Mouse (Mus musculus): ENCODE measurements around the gene Scaf4.
"Not testable (repeated sequence)": the region's sequence is repeated elsewhere in the genome, so short reads cannot be mapped to it uniquely, and the experiment has no call there.

Gene Scaf4

DNA sequence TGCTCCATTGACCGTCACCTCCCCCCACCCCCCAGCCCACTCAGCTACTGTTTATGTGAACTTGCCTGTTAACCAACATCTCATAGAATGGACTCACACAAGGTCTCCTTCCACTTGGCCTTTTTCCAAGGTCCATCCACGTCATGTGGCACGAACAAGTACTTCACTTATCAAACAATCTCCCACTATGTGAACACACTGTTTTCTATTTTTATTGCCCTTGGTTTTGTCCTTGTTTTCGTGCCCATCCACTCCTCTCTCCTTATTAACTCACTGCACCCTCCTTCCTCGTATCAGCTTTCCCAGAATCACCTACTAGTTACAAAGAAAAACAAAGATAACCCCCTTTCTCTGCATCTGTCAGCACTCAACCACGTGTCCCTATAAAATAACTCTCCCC lies 49.7 kb downstream of the Scaf4 start:
- DNase-seq (ENCODE audit: low spot score) = no peak

DNA sequence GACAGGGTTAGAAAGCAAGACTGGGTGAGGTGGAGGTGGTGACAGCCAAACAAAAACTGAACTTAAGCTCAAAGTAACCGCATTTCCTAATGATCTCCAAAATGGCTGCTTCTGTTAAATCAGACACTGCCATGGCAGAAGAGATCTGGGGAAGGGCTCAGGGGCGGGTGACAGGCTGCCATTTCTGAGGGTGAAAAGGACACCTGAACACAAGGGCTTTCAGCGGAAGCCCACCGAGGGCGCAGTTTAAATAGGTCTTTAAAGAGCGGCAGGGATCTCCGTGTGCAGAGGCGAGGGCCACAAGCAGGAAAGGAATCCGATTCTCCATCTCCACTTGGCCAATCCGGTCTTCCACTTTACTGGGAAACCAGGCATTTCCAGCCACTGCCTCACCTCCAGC lies 50.6 kb downstream of the Scaf4 start:
- DNase-seq (ENCODE audit: low spot score) = no peak

DNA sequence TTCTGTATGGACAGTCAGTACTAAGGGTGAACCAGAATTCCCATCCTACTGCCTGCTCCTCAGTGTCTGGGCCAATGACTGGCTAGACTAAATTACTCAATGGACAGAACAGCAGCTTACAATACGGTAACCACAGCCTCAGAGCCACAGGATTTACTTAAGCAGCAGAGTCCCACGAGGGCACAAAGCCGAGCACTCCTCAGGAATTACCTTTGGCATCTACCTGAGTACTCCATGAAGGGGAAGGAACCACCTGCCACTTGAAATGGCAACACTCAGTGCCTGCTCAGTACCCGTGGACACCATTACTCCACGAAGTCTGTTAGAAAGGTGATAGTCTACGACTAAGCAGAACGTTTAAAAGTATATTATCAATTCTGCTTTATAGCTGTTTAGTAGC lies 53.0 kb downstream of the Scaf4 start:
- DNase-seq (ENCODE audit: low spot score) = no peak

DNA sequence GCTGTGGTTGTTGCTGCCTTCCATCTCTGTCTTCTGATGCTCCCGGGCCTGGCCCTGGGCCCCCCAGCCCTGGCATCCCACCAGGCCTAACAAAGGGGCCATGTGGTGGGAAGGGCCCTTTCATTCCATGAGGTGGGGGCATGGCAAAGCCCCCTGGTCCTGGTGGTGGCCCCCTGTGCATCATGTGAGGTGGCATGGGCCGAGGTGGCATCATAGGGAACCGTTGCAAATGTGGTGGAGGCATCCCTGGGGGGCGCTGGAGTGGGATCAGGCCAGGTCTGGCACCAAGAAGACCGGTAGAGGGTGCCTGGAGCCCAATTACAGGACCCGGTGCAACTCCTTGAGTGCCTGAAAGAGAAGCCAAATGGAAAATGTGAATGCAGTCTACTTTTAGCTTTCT lies 54.4 kb downstream of the Scaf4 start:
- no peak for DNase-seq (ENCODE audit: low spot score)

DNA sequence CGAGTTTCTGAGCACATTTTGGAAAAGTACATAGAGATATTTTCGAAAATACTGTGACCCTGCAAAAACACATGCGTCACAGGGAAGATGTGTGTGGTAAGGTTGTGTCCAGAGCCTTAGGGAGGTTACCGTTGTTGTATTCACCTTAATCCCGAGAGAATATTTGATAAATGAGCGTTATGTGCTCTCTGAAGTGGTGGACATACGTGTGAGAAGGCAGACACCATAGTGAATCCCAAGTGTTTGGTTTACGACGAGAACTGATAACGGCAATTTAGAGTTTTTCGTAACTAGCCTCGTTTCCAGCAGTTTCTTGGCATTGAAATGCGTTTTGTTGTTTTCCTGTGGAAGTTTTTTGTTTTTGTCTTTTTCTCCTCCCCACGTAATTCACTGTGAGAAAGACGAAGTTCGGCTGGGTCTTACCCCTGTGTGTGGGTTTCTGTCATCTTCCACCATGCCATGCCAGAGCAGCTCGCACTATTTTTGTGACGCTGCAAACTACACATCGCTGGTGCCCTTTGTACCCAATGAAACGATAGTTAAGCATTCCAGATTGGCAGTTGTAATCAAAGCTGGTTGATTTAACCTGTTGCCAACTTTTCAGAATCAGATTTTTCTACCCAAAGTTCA lies 62.7 kb downstream of the Scaf4 start:
- DNase-seq (ENCODE audit: low spot score) = no peak

DNA sequence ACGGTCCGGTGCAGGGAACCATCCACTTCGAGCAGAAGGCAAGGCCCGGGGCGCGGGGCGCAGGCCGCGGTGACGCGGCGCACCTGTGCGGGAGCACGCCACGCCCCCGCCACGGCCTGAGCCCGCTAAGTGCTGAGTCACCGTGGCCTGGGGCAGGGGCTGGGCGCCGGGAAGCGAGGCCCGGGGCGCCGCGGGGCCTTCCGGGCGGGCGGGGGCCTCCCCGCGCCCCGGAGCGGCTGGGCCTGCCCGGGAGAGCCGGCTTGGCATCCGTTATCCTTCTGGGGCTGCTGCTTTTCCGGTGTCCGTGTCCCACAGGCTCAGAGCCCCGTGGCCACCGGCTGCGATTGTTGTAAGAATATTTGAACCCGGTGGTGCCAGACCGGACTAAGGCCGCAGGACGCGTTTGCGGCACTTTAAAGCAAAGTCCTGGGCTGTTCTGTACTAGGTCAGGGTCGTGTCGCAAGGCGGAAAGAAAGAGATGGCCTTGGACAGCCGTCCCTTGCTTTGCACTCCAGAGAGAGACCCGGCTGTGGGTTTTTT lies 63.3 kb downstream of the Scaf4 start:
- peak; percentile 67 for DNase-seq (ENCODE audit: low spot score)

DNA sequence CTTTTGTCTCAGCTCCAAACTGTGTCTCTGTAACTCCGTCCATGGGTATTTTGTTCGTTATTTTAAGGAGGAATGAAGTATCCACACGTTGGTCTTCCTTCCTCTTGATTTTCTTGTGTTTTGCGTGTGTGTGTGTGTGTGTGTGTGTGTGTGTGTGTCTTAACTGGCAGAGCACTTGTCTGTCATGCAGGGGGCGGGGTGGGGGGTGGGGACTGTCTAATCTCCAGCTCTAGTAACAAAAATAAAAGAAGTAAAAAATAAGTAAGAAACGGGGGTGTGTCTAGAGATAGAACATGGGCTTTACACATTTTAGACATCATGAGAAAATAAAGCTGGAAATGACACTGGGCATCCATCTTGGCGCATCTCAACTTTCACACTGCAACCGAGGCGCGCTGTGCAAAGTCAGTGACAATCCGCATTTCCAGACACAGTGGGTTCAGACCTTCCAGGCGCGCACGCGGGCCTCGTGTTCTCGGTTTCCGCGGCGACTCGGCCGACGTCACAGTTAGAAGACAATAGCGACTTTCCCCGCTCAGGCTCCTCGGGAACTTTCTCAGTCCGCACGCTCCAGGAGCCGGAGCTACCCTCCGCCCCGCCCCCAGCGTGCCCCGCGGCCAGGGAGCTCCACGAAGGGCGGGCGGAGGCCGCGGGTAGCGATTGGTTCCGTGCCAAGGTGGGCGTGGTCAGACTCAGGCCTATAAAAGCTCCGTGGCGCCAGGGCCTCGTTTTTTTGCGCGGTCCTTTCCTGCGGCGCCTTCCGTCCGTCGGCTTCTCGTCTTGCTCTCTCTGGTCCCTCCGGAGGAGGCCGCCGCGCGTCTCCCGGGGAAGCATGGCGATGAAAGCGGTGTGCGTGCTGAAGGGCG lies 64.0 kb downstream of the Scaf4 start, which contains the start of gene Sod1:
Sod1 (plus strand) TSS at position 729 of the 866 bp plus-strand sequence.
- peak; percentile 97 for DNase-seq (ENCODE audit: low spot score)

DNA sequence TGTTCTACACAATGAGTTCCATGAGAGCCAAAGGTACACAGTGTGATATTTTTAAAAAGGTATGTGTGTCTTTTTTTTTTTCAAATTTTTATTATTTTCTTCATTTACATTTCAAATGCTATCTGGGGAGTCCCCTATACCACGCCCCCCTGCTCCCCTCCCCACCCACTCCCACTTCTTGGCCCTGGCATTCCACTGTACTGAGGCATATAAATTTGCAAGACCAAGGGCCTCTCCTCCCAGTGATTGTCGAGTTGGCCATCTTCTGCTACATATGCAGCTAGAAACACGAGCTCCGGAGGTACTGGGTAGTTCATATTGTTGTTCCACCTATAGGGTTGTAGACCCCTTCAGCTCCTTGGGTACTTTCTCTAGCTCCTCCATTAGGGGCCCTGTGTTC lies 64.9 kb downstream of the Scaf4 start:
- not testable (repeated sequence) for DNase-seq (ENCODE audit: low spot score)

DNA sequence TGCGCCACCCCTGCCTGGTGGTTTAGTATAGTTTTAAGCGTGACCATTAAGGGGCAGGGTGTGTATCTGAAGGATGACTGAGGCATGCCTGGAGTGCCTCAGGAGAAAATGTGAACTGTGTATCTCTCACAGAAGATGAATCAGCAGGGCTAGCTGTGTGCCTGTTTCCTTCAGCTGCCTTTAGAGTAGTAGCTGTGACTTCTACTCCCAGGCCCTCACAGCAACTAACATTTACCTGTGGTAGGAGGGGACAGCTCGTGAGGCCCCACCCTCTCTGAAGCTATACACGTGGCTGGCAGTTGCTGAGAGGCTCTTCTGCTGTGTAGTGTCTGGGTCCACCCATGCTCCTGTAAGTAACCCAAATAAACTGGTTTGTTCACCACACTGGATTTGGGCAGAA lies 66.4 kb downstream of the Scaf4 start:
- no peak for DNase-seq (ENCODE audit: low spot score)

DNA sequence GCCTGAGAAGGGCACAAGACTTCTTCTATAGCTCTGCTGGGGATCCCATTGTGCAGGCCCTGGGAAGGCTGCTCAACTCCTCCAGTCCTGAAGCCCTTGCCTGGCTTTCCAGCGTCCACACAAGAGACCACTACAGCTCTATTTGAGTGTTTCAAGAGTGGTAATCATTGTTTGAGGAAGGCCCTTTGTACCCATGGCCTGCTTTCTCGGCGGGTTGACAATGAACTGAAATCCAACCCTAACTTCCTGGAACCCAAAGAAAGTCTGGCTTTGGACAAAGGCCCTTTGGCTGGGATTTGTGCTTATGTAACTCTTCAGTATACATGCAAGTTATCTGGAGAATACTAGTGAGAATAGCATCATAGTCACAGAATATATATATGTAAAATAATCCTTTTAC lies 66.9 kb downstream of the Scaf4 start:
- DNase-seq (ENCODE audit: low spot score) = no peak

DNA sequence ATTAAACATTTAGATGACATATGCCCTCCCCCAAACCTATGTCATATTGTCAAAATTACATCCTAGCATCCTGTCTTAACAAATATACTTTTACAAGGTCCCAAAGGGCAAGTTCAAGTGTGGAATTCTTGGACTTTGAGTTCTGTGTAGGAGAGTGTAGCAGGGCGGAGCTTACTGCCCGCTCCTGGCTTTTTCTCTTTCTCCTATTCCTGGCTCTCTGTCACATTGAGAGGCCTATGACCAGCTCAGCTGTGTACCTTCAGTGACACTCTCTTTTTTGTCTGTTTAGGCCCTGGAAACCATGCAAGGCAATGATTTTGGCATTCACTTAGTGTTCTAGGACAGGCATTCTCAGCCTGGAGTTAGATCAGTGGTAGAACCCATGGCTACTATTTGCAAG lies 67.9 kb downstream of the Scaf4 start:
- no peak for DNase-seq (ENCODE audit: low spot score)

DNA sequence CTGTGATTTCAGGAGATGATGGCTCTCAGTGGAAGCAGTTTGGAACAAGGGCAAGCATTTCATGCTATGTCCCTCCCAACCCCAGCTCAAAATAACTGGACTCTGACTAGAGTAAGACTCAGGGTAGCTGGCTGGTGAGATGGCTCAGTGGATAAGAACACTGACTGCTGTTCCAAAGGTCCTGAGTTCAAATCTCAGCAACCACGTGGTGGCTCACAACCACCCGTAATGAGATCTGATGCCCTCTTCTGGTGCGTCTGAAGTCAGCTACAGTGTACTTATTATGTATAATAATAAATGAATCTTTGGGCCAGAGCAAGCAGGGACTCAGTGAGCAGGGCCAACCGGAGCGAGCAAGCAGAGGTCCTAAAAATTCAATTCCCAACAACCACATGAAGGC lies 68.4 kb downstream of the Scaf4 start:
- DNase-seq (ENCODE audit: low spot score) = not testable (repeated sequence)

DNA sequence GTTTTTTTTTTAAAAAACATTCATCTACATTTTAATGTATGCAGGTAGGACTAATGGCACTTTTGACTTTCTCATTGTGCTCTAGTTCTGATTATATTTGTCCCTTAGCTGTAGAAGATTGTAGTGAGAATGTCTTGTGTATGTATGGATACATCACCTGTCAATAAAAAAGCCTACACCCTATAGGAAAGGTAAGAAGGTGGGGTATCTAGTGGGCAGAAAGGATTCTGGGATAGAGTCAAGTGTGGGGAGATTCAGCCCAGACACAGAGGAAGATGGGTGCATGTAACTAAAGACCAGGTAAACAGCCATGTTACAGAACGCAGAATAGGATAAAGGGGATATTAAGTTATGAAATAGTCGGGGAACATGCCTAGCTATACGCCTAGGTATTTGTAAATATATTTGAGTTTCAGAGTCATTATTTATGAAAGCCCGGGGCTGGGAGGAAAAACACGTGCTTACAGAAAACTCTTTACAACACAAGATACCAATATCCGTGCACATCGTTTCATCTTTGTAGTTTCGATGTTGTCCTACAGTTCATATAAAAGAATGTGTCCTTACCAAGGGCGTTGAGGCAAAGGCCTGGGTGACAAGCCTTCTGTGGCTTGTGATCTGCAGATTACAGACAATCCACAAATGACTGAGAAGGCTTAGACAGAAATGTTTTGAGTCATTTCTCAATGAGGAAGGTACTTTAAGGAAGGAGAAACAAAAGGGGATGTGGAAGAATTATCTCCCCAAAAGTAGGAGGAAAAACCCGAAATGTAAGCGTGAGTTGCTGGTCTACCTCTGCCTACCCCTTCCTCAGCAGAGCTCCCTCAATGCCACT lies 69.4 kb downstream of the Scaf4 start:
- DNase-seq (ENCODE audit: low spot score) = no peak

DNA sequence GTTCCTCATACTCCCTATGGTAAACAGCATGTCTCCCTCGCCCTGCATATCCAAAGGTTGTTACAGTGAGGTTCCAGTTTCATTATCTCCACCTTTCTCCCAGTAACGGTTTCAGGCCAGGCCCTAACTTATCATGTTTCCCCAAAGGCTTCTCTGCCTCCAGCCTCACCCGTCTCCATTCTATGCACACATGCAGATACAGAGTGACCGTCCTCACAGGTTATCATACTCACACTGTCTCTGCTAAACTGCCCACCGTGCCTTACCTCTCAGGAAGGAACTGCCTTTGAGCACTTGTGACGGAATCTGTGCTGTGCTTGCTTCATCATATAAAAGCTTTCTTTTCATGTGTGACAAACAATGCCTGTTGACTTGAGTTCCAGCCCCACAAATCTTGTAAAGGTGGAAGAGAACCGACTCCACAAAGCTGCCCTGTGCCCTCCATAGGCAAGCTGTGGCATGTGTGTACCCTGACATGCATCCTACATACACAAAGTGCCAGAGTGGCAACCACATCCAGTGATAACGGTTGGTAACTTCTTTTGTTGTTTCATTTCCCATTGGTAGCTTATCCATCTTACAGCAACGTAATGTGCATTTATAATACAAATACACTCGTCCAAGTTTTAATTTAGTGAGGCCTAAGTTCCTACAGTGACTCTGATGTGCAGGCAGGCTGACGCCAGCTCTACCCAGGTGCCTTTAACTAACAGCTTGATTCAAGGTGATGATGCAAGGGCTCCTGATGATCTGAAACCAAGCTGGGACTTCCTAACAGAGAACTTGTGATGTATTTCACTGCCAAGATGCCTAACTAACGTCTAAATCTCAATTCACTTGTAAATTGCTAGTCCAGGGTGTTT lies 70.6 kb downstream of the Scaf4 start:
- DNase-seq (ENCODE audit: low spot score) = no peak

DNA sequence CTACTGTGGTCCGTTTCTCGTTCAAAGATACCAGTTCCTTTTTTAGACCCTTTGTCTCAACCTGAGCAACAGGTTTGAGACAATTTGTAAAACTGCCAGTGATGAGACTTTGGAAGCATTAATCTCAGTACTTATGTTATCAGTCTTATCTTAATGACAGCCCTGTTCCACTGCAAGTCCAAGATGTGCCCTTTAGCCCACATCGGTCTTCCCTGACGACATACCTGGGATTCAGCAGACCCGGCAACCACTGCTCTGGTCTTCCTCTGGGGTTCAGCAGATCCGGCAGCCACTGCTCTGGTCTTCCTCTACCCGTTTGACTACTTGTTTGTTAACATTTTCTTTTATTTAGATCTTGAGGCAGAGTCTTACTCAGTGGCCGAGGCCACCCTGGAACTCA lies 72.5 kb downstream of the Scaf4 start:
- DNase-seq (ENCODE audit: low spot score) = no peak

DNA sequence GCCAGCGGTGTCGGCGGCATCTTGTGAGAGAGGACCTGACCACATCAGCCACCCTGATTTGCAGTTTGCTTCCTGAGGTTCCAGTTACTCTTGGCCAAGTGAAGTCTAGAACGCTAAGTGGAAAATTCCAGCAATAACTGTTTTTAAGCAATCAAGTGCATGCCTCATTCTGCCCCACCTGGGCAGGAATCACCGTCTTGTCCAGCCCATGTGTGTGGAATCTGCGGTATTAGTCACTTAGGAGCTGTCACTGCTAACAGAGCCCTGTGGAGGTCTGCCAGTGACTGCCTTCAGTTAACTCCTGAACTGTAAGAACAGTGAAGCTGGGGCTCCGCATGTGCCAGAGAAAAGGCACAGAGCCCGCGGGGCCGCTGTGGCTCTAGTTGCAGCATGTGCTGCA lies 73.6 kb downstream of the Scaf4 start:
- no peak for DNase-seq (ENCODE audit: low spot score)

DNA sequence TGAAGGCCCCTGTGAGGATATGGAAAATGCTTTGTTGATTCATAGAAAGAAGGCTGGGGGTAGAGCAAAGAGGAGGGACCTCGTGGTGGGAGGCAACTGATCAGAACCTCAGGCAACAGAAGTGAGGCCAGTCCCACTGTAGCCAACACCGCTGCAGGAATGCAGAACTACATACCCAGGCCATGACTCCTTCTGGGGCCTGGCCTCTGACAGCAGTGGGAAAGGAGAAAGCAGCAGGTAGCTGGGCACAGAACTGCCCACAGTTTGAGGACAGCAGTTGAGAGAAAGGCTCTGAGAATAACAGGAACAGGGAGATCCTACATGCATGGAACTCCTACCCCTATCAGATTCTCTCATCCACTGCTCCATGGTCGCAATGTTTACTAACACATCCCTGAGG lies 75.3 kb downstream of the Scaf4 start:
- DNase-seq (ENCODE audit: low spot score) = no peak

DNA sequence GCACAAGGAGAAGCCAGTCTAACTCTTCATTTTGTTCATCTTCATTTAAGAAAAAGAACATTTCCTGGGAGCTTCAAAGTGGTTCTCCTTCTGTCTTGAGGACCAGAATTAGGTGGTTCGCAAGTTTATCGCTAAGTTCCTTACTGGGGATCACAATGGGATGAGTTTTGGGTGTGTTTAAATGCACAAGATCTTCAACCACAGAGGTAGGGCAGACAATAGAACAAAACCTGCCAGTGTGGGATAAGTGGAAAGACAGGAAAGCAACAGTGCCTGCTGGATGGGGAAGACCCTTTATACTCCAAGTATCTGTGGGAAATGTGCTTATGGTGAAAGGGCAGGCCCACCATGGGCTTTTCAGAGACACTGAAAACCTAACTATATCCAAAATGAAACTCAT lies 79.4 kb downstream of the Scaf4 start:
- no peak for DNase-seq (ENCODE audit: low spot score)

DNA sequence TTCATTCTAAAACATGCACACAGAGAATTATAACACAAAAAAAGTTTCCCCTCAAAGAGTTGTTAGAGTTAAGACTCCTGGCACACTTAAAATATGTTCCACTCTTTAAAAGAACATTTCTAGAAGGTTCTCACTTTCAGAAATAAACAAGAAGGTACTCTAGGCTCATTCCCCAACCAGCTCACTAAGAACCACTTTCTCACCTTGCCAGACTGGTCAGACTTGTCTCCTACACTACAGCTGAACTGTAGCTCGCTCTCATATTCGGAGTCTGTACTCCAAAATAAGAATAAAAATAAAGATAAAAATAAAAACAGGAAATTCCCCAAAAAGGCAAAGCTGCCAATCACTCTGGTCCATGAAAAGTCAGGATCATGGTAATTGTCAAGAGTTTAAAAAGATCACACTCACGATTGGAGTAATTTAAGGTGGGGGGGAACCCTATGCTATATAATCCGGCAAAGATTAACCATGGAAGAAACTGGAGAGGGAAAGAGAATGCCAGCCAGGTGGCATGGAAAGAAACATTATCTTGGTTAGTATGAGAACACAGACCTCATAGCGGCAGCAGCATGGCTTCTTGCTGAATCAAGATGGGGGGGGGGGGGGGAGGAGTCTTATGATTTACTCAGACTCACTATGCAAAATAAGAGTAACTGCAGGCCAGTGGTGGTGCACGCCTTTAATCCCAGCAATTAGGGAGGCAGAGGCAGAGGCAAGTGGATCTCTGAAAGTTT lies 80.9 kb downstream of the Scaf4 start:
- DNase-seq (ENCODE audit: low spot score) = peak; percentile 48

DNA sequence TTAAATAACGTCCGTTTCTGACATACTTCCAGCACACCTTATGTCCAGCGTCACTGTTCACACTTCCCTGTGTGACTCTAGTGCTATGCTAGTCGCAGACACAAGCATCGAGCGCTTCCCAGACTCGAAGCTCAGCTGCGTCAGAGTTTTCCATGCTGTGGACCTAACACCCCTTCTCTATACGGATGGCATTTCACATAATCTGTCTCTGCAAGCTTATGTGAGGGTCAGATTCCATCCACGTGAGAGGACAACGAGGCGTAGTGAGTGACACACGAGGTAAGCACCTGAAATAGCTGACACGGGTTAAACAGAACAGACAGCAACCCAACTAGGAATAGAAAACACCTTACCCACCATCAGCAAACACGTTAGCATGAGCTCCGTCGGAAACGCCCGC lies 82.2 kb downstream of the Scaf4 start:
- DNase-seq (ENCODE audit: low spot score) = no peak

DNA sequence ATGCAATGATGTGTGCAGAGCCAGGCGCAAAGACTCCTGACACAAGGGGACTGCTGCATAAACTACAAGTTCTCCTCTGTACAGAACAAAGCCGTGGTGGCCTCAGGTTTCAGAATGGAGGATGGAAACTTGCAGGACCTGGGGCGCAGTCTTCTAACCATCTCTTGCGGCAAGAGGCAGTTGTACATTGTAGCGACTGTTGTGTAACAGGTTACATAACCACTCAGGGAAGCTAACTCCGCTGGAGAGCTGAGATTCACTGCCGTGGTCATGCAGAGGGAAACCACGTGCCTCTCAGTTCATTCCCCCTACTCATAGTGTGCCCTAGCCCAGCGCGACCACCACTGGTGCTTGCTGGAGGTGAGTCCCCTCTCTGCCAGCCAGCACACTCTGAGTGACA lies 85.1 kb downstream of the Scaf4 start:
- no peak for DNase-seq (ENCODE audit: low spot score)

All from urinary bladder, postnatal 14 days (tissue).